Comparison of ENCODE assay signal across 15 mouse cellular contexts in the genomic region with DNA sequence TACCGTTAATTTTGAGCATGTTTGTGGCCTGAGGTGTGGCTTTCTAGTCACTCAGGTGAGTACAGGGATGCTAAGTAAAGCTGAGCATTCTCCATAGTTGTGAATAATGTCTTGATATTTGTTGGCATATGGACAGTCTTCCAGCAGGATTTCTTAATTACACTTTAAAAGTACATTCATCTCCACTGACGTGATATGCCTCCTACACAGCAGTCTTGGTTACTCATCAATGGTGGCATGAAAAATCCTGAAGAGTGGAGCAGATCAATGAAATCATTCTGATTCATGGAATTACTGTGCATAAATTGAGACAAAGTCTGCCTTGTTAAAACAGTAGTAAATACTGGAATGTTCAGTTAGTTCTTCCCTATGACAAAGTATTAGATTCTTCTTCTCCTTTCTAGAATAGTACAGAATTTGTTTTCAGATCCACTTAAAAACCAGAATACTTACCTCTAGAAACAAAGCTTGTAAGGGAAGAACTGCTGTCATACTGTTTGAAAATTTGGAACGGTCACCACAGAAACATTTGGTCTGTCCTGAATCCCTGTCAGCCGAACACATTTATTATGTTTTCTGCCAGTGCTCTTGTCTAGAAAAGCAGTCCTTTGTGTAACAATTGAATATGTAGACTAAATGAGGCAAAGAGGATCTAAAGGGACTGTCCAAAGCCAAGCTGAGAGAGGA.
"Had no signal": no experiment of that assay in that cellular context is flagged by ENCODE, and none has a peak within 500 bp of the region (broad histone marks: within the 10 kb centered on the region; RNA-seq: fewer than 3 reads in every experiment).

No protein-coding gene starts in this region.

- ATAC-seq: liver, embryonic 12.5 days; midbrain, embryonic 13.5 days; midbrain, embryonic 16.5 days had no signal

- DNase-seq: kidney, adult 8-10 months; kidney, postnatal 10 days; kidney, postnatal 36 days; left cerebral cortex, postnatal 4 days; lung, adult 18-20 months; lung, postnatal 10 days; lung, postnatal 36 days; retina, postnatal 1 day; right cerebral cortex, postnatal 14 days; spleen, adult 18-20 months; thymus, adult 18-20 months; thymus, postnatal 36 days had no signal
